In the genomic region with DNA sequence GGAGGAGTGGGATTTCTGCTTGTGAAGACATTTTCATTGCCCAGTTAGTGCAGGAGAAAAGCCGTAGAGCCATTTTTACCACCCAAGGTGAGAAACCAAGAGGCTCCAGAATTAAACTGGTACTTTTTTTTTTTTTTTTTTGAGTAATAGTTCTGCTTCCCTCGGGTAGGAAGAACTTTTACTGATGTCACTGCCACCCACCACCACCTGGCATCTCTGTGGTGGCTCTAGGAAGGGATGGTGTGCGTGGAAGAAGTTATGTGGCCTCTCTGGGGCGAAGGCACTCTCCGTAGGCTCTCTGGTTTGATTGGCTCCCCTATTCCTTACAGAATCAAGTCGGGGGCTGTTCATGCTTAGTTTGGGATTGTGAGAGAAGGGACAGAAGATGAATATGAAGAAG, we compare ENCODE assay signal across 27 mouse cellular contexts.
"Had no signal": no experiment of that assay in that cellular context is flagged by ENCODE, and none has a peak within 500 bp of the region (broad histone marks: within the 10 kb centered on the region; RNA-seq: fewer than 3 reads in every experiment).

No protein-coding gene starts in this region.

- H3K4me1 ChIP-seq: hindbrain, embryonic 12.5 days; limb, embryonic 12.5 days had no signal

- H3K27me3 ChIP-seq: heart, embryonic 12.5 days; hindbrain, embryonic 12.5 days; intestine, embryonic 15.5 days; limb, embryonic 12.5 days had no signal

- H3K4me2 ChIP-seq: heart, embryonic 12.5 days; hindbrain, embryonic 12.5 days; hindbrain, embryonic 14.5 days; intestine, embryonic 15.5 days; limb, embryonic 12.5 days; liver, embryonic 11.5 days had no signal

- ATAC-seq: forebrain, embryonic 16.5 days; hindbrain, embryonic 16.5 days; inflammation-experienced regulatory T-cells, adult 6 months; intestine, embryonic 15.5 days; intestine, postnatal 0 days had no signal

- H3K9me3 ChIP-seq: heart, embryonic 10.5 days; heart, embryonic 12.5 days; hindbrain, embryonic 10.5 days; hindbrain, embryonic 12.5 days; intestine, embryonic 15.5 days; limb, embryonic 10.5 days had no signal

- DNase-seq: gastrocnemius, adult 2 months; gastrocnemius, postnatal 10 days; gastrocnemius, postnatal 25 days; heart, adult 18-20 months; heart, postnatal 10 days; heart, postnatal 4 days; kidney, adult 18-20 months; kidney, adult 8-10 months; kidney, postnatal 10 days; kidney, postnatal 25 days; kidney, postnatal 4 days; liver had no signal

- H3K4me3 ChIP-seq: gastrocnemius, adult 2 months; heart, embryonic 10.5 days; heart, embryonic 12.5 days; hindbrain, embryonic 10.5 days; hindbrain, embryonic 12.5 days; intestine, embryonic 15.5 days; layer of hippocampus, adult 2 months; left cerebral cortex, adult 2 months; limb, embryonic 10.5 days; limb, embryonic 12.5 days had no signal

- H3K27ac ChIP-seq: gastrocnemius, adult 2 months; heart, embryonic 10.5 days; hindbrain, embryonic 10.5 days; hindbrain, embryonic 12.5 days; hindbrain, embryonic 14.5 days; intestine, embryonic 15.5 days; layer of hippocampus, adult 2 months; left cerebral cortex, adult 2 months; limb, embryonic 10.5 days; limb, embryonic 12.5 days had no signal

- H3K36me3 ChIP-seq: heart, embryonic 10.5 days; heart, embryonic 12.5 days; hindbrain, embryonic 10.5 days; hindbrain, embryonic 12.5 days; intestine, embryonic 15.5 days; limb, embryonic 10.5 days; limb, embryonic 12.5 days had no signal

- H3K9ac ChIP-seq: heart, embryonic 12.5 days; hindbrain, embryonic 12.5 days; hindbrain, embryonic 14.5 days; intestine, embryonic 15.5 days; limb, embryonic 12.5 days had no signal
